Mouse (Mus musculus): ENCODE measurements around the gene Laptm5.

GRCm38 (mm10) chr4:130914011-130914410 is 1.1 kb downstream of the Laptm5 start:
- TF ChIP-seq POLR2A (IDR thresholded peaks at IDR 0.05; ENCODE audit: borderline replicate concordance, control insufficient read depth, low read depth, low read length) (peak; percentile 68; the same call in 1 of the 2 replicates), CTCF (IDR thresholded peaks at IDR 0.05; ENCODE audit: control insufficient read depth, insufficient read depth, low read length) (no peak)

All from bone marrow, adult 2 months (tissue).